Mouse (Mus musculus): ENCODE data around the gene Sez6l2.
"Not testable (repeated sequence)": the region's sequence is repeated elsewhere in the genome, so short reads cannot be mapped to it uniquely, and the experiment has no call there.

The Sez6l2 gene

GRCm38 (mm10) chr7:126949793-126950646, at the start of gene Sez6l2:
Sez6l2 (plus strand) TSS chr7:126950563.
- peak; percentile 87 for DNase-seq (ENCODE audit: low spot score)

- DNase-seq (ENCODE audit: low spot score): no peak
Observed at GRCm38 (mm10) chr7:126905590-126905989, 44.8 kb upstream of the Sez6l2 start.

- DNase-seq (ENCODE audit: low spot score): no peak
Observed at GRCm38 (mm10) chr7:126914844-126915243, 35.5 kb upstream of the Sez6l2 start.

GRCm38 (mm10) chr7:126918356-126918755, 32.0 kb upstream of the Sez6l2 start:
- not testable (repeated sequence) for DNase-seq (ENCODE audit: low spot score)

GRCm38 (mm10) chr7:126919973-126920372, 30.4 kb upstream of the Sez6l2 start:
- DNase-seq (ENCODE audit: low spot score): no peak

- no peak for DNase-seq (ENCODE audit: low spot score)
Observed at GRCm38 (mm10) chr7:126921563-126921962, 28.8 kb upstream of the Sez6l2 start.

- DNase-seq (ENCODE audit: low spot score): peak; percentile 67
Observed at GRCm38 (mm10) chr7:126922624-126923060, 27.7 kb upstream of the Sez6l2 start, which contains the start of gene Tmem219. Tmem219 (minus strand) TSS chr7:126922917.

- DNase-seq (ENCODE audit: low spot score): no peak
Observed at GRCm38 (mm10) chr7:126923999-126924398, 26.4 kb upstream of the Sez6l2 start.

- DNase-seq (ENCODE audit: low spot score): no peak
Observed at GRCm38 (mm10) chr7:126926299-126926698, 24.1 kb upstream of the Sez6l2 start.

GRCm38 (mm10) chr7:126928384-126929037, 21.9 kb upstream of the Sez6l2 start, which contains the start of gene Kctd13:
Kctd13 (plus strand) TSS chr7:126928879.
- peak; percentile 91 for DNase-seq (ENCODE audit: low spot score)

- DNase-seq (ENCODE audit: low spot score): no peak
Observed at GRCm38 (mm10) chr7:126929046-126929445, 21.3 kb upstream of the Sez6l2 start.

GRCm38 (mm10) chr7:126932652-126933051, 17.7 kb upstream of the Sez6l2 start:
- peak; percentile 66 for DNase-seq (ENCODE audit: low spot score)

GRCm38 (mm10) chr7:126941171-126941570, 9.2 kb upstream of the Sez6l2 start:
- DNase-seq (ENCODE audit: low spot score): no peak

GRCm38 (mm10) chr7:126941801-126942200, 8.6 kb upstream of the Sez6l2 start:
- DNase-seq (ENCODE audit: low spot score): no peak

- no peak for DNase-seq (ENCODE audit: low spot score)
Observed at GRCm38 (mm10) chr7:126946530-126946929, 3.8 kb upstream of the Sez6l2 start.

GRCm38 (mm10) chr7:126948626-126949025, 1.7 kb upstream of the Sez6l2 start:
- DNase-seq (ENCODE audit: low spot score): no peak

GRCm38 (mm10) chr7:126949403-126949792, 965 bp upstream of the Sez6l2 start, which contains the start of gene Asphd1:
Asphd1 (minus strand) TSS chr7:126949582.
- DNase-seq (ENCODE audit: low spot score): no peak

GRCm38 (mm10) chr7:126950647-126951615, 568 bp downstream of the Sez6l2 start:
- no peak for DNase-seq (ENCODE audit: low spot score)

GRCm38 (mm10) chr7:126951741-126952140, 1.4 kb downstream of the Sez6l2 start:
- DNase-seq (ENCODE audit: low spot score): no peak

- no peak for DNase-seq (ENCODE audit: low spot score)
Observed at GRCm38 (mm10) chr7:126952646-126953045, 2.3 kb downstream of the Sez6l2 start.

- no peak for DNase-seq (ENCODE audit: low spot score)
Observed at GRCm38 (mm10) chr7:126955125-126955524, 4.8 kb downstream of the Sez6l2 start.

- DNase-seq (ENCODE audit: low spot score): no peak
Observed at GRCm38 (mm10) chr7:126959780-126960179, 9.4 kb downstream of the Sez6l2 start.

All from testis, postnatal 14 days (tissue).